Mouse (Mus musculus) c-Kit-positive CD71-positive TER-119-positive erythroid progenitor cells, embryonic 14.5 days (primary cell): Measurements from ENCODE around the gene Timm8a2.
A peak's percentile ranks its signal among the peaks of the same experiment; 100 is the strongest.

Experiments
- DNase-seq: peaks from one replicate; pipeline ENCODE4 v3.0.0-alpha.2; 2013; ENCODE audit warnings: low spot score

Gene Timm8a2

GRCm38 (mm10) chr14:122012193-122012592, 22.3 kb upstream of the Timm8a2 start:
- DNase-seq, result no peak

GRCm38 (mm10) chr14:122012814-122013213, 21.7 kb upstream of the Timm8a2 start:
- no peak for DNase-seq

- DNase-seq, result no peak
Observed at GRCm38 (mm10) chr14:122013417-122013951, 21.0 kb upstream of the Timm8a2 start.

GRCm38 (mm10) chr14:122017958-122018357, 16.5 kb upstream of the Timm8a2 start:
- no peak for DNase-seq

- no peak for DNase-seq
Observed at GRCm38 (mm10) chr14:122019389-122019788, 15.1 kb upstream of the Timm8a2 start.

- DNase-seq, result no peak
Observed at GRCm38 (mm10) chr14:122020567-122020966, 13.9 kb upstream of the Timm8a2 start.

- DNase-seq, result no peak
Observed at GRCm38 (mm10) chr14:122023054-122023453, 11.4 kb upstream of the Timm8a2 start.

GRCm38 (mm10) chr14:122023928-122024327, 10.5 kb upstream of the Timm8a2 start:
- peak; percentile 33 for DNase-seq

GRCm38 (mm10) chr14:122028926-122029745, 5.3 kb upstream of the Timm8a2 start:
- no peak for DNase-seq

- DNase-seq, result no peak
Observed at GRCm38 (mm10) chr14:122029851-122030250, 4.6 kb upstream of the Timm8a2 start.

GRCm38 (mm10) chr14:122032045-122032444, 2.4 kb upstream of the Timm8a2 start:
- no peak for DNase-seq

- no peak for DNase-seq
Observed at GRCm38 (mm10) chr14:122035181-122035580, 707 bp downstream of the Timm8a2 start.

- DNase-seq, result no peak
Observed at GRCm38 (mm10) chr14:122035860-122036259, 1.4 kb downstream of the Timm8a2 start.

- no peak for DNase-seq
Observed at GRCm38 (mm10) chr14:122038874-122039647, 4.6 kb downstream of the Timm8a2 start.

GRCm38 (mm10) chr14:122041413-122041825, 6.9 kb downstream of the Timm8a2 start:
- no peak for DNase-seq

GRCm38 (mm10) chr14:122042142-122042694, 7.7 kb downstream of the Timm8a2 start:
- DNase-seq, result no peak

- no peak for DNase-seq
Observed at GRCm38 (mm10) chr14:122047784-122048183, 13.3 kb downstream of the Timm8a2 start.

- no peak for DNase-seq
Observed at GRCm38 (mm10) chr14:122048816-122049215, 14.3 kb downstream of the Timm8a2 start.

- DNase-seq, result no peak
Observed at GRCm38 (mm10) chr14:122052896-122053635, 18.6 kb downstream of the Timm8a2 start.

- DNase-seq, result no peak
Observed at GRCm38 (mm10) chr14:122056871-122057270, 22.4 kb downstream of the Timm8a2 start.

- DNase-seq, result no peak
Observed at GRCm38 (mm10) chr14:122057941-122058346, 23.5 kb downstream of the Timm8a2 start.

GRCm38 (mm10) chr14:122060642-122061041, 26.2 kb downstream of the Timm8a2 start:
- DNase-seq, result peak; percentile 72
